Mouse (Mus musculus) myocyte (in vitro differentiated cells): ENCODE data around the gene Tmtc4. TPM values are rescaled to one million over a fixed set of nuclear protein-coding genes. Genes with fewer than 3 reads are reported as not detected.

Experiments used
- H3K27me3 ChIP-seq: one replicate; pipeline ENCODE4 v1.6.1; 2011; ENCODE audit not compliant: control insufficient read depth, insufficient read depth, insufficient read length
- H3K36me3 ChIP-seq: one replicate; pipeline ENCODE4 v1.6.1; 2011; ENCODE audit not compliant: control insufficient read depth, insufficient read depth
- H3K4me2 ChIP-seq: one replicate; pipeline ENCODE4 v1.6.1; 2011; ENCODE audit warnings: low read depth, control low read depth
- H3K4me3 ChIP-seq: one replicate; pipeline ENCODE4 v1.5.1; 2011; ENCODE audit warnings: mild to moderate bottlenecking, control low read depth, moderate library complexity
- H3K79me2 ChIP-seq: one replicate; pipeline ENCODE4 v1.6.1; 2011; ENCODE audit not compliant: control insufficient read depth, insufficient read depth
- H3ac ChIP-seq: one replicate; pipeline ENCODE4 v1.6.1; 2011; ENCODE audit not compliant: control insufficient read depth, insufficient read length
- CEBPB ChIP-seq: IDR thresholded peaks from 2 replicates; pipeline ENCODE4 v1.6.1; 2011; ENCODE audit warnings: mild to moderate bottlenecking, moderate library complexity; ENCODE audit not compliant: poor library complexity, insufficient read depth, severe bottlenecking
- E2F4 ChIP-seq: IDR thresholded peaks from one replicate; pipeline ENCODE4 v1.6.1; 2011; ENCODE audit warnings: mild to moderate bottlenecking, control low read depth, moderate library complexity; ENCODE audit not compliant: insufficient read depth
- MAX ChIP-seq: IDR thresholded peaks from one replicate; pipeline ENCODE4 v1.6.1; 2011; ENCODE audit warnings: low read depth, mild to moderate bottlenecking, control low read depth
- MYOD1 ChIP-seq, 3 experiments: IDR thresholded peaks; one replicate each; pipeline ENCODE4 v1.6.1; 2011; ENCODE audit warnings: control low read depth in 2 of 3, low read depth in 2 of 3, mild to moderate bottlenecking in 2 of 3, moderate library complexity in 1 of 3; ENCODE audit not compliant: insufficient read length in 2 of 3, control insufficient read depth in 1 of 3
- MYOG ChIP-seq, 3 experiments: IDR thresholded peaks; one replicate each; pipeline ENCODE4 v1.6.1; 2011; ENCODE audit warnings: control low read depth in 2 of 3, low read depth in 2 of 3, mild to moderate bottlenecking in 2 of 3; ENCODE audit not compliant: insufficient read length in 2 of 3, control insufficient read depth in 1 of 3, insufficient read depth in 1 of 3
- POLR2A ChIP-seq: IDR thresholded peaks from one replicate; pipeline ENCODE4 v1.6.1; 2011; ENCODE audit warnings: low read depth, mild to moderate bottlenecking, control low read depth, moderate library complexity; ENCODE audit not compliant: insufficient read length
- POLR2AphosphoS2 ChIP-seq: IDR thresholded peaks from one replicate; pipeline ENCODE4 v1.6.1; 2011; ENCODE audit warnings: low read depth, control low read depth; ENCODE audit not compliant: insufficient read length
- REST ChIP-seq: IDR thresholded peaks from one replicate; pipeline ENCODE4 v1.6.1; 2011; ENCODE audit warnings: mild to moderate bottlenecking, control low read depth, moderate library complexity; ENCODE audit not compliant: insufficient read depth, insufficient read length
- SRF ChIP-seq: IDR thresholded peaks from one replicate; pipeline ENCODE4 v1.6.1; 2011; ENCODE audit warnings: low read depth; ENCODE audit not compliant: control insufficient read depth, insufficient read length
- TCF12 ChIP-seq: IDR thresholded peaks from one replicate; pipeline ENCODE4 v1.6.1; 2011; ENCODE audit warnings: mild to moderate bottlenecking, control low read depth; ENCODE audit not compliant: poor library complexity, insufficient read depth, severe bottlenecking
- TCF3 ChIP-seq: IDR thresholded peaks from one replicate; pipeline ENCODE4 v1.6.1; 2011; ENCODE audit warnings: low read depth, control low read depth; ENCODE audit not compliant: insufficient read length
- USF1 ChIP-seq: IDR thresholded peaks from one replicate; pipeline ENCODE4 v1.6.1; 2011; ENCODE audit warnings: low read depth, mild to moderate bottlenecking, control low read depth, moderate library complexity
- polyA plus RNA-seq: library from polyadenylated mRNA; unstranded; fragments of >200 nt; fragmentation: generic; extraction: Trizol; gene quantifications from one replicate; pipeline ENCODE4 v1.2.1, GENCODE M21; 2012; ENCODE audit warnings: missing spikeins

Gene Tmtc4
- polyA plus RNA-seq, 1 experiment = 8.2 TPM

- no peak overlapping the region for H3ac ChIP-seq
- no peaks in the 10 kb centered on the region for H3K79me2 ChIP-seq
- TF ChIP-seq MYOG (IDR thresholded peaks at IDR 0.05; ENCODE audit: control insufficient read depth in 1 of 3, insufficient read depth in 1 of 3, insufficient read length in 2 of 3, low read depth in 2 of 3) (no peak), SRF (no peak), TCF12 (no peak), REST (no peak), MAX (no peak), USF1 (no peak), TCF3 (no peak), POLR2AphosphoS2 (no peak), E2F4 (no peak), CEBPB (no peak), POLR2A (no peak), MYOD1 (IDR thresholded peaks at IDR 0.05; ENCODE audit: control insufficient read depth in 1 of 3, insufficient read length in 2 of 3, low read depth in 2 of 3) (no peak)
- H3K36me3 ChIP-seq = no peaks in the 10 kb centered on the region
- no peak overlapping the region for H3K4me2 ChIP-seq
- H3K4me3 ChIP-seq = no peak overlapping the region
- no peaks in the 10 kb centered on the region for H3K27me3 ChIP-seq
Measured at GRCm38 (mm10) chr14:123001391-123001790, 17.6 kb upstream of the Tmtc4 start.

GRCm38 (mm10) chr14:122997465-122997864, 13.6 kb upstream of the Tmtc4 start:
- Histone ChIP-seq H3ac (no peak overlapping the region), H3K79me2 (no peaks in the 10 kb centered on the region), H3K4me2 (no peak overlapping the region), H3K27me3 (no peaks in the 10 kb centered on the region), H3K36me3 (no peaks in the 10 kb centered on the region), H3K4me3 (no peak overlapping the region)
- TF ChIP-seq REST (no peak), MAX (no peak), SRF (no peak), E2F4 (no peak), CEBPB (no peak), USF1 (no peak), TCF12 (no peak), TCF3 (no peak)

DNA sequence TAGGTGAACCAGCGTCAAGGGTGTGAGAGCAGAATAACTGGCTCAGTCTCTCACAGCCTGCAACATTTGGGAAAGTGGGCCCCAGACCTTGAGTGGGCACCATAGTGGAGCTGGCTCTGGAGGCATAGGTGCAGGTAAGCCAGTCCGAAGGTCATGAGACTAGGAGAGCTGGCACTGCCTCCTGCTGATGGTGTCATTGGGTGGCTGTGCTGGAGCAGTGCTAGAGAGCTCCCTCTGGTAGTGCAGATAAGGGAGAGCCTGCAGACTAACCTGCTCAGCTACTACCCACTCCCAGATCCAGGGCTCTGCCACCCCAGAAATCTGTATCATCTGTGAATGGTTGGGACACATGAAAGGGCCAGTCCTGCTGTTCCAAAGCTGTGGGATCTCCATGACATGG, 10.1 kb upstream of the Tmtc4 start:
- Histone ChIP-seq H3K36me3 (no peaks in the 10 kb centered on the region), H3K4me3 (no peak overlapping the region), H3K79me2 (no peaks in the 10 kb centered on the region), H3ac (no peak overlapping the region), H3K27me3 (no peaks in the 10 kb centered on the region), H3K4me2 (no peak overlapping the region)
- TF ChIP-seq TCF3 (no peak), POLR2A (no peak), MYOD1 (IDR thresholded peaks at IDR 0.05; ENCODE audit: control insufficient read depth in 1 of 3, insufficient read length in 2 of 3, low read depth in 2 of 3) (no peak), SRF (no peak), REST (no peak), USF1 (no peak), E2F4 (no peak), TCF12 (no peak), POLR2AphosphoS2 (no peak), CEBPB (no peak), MAX (no peak), MYOG (IDR thresholded peaks at IDR 0.05; ENCODE audit: control insufficient read depth in 1 of 3, insufficient read depth in 1 of 3, insufficient read length in 2 of 3, low read depth in 2 of 3) (no peak)

DNA sequence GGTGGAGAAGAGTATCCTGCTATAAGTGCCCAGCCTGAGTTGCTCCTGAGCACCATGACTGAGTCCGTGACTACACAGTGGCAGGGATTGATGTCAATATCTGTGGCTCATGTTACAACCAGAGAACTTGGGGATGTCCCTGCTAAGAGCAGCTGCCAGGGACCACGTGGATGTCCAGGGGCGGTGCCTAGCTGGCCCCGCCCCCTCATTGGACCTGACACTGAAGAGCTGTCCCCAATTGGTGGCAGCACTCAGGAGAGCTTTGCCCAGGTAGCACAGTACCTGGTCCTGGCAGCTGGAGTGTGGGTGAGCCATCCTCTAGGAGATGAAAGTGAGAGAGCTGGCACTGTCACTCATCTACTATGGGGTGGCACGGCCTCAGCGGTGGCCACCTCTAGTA, 9.1 kb upstream of the Tmtc4 start:
- Histone ChIP-seq H3K4me3 (no peak overlapping the region), H3K4me2 (no peak overlapping the region), H3K36me3 (no peaks in the 10 kb centered on the region), H3K27me3 (no peaks in the 10 kb centered on the region), H3K79me2 (no peaks in the 10 kb centered on the region), H3ac (no peak overlapping the region)
- no peak for TF ChIP-seq MYOD1 (IDR thresholded peaks at IDR 0.05; ENCODE audit: control insufficient read depth in 1 of 3, insufficient read length in 2 of 3, low read depth in 2 of 3)

GRCm38 (mm10) chr14:122990521-122991052, 6.8 kb upstream of the Tmtc4 start:
- H3K4me3 ChIP-seq = no peak overlapping the region
- no peaks in the 10 kb centered on the region for H3K79me2 ChIP-seq
- H3ac ChIP-seq = no peak overlapping the region
- H3K4me2 ChIP-seq = no peak overlapping the region
- H3K27me3 ChIP-seq = no peaks in the 10 kb centered on the region
- TF ChIP-seq TCF12 = no peak
- no peaks in the 10 kb centered on the region for H3K36me3 ChIP-seq
